Mouse (Mus musculus) heart, embryonic 16.5 days (tissue): ENCODE results near the gene Ccdc15. TPM values are rescaled to one million over a fixed set of nuclear protein-coding genes. Genes with fewer than 3 reads are reported as not detected.

Source experiments
- ATAC-seq: fragments of 200-750 bp; cut with Nextera tagmentation; replicated peaks from 2 replicates; pipeline ENCODE4 v1.8.0; 2017; ENCODE audit warnings: moderate number of reproducible peaks; ENCODE audit not compliant: insufficient read depth, low FRiP score; ENCODE audit errors: extremely low read depth
- H3K27ac ChIP-seq: fragments of 300-500 bp; sonication (generic); 2 replicates; pipeline ENCODE4 v1.5.1; 2014; ENCODE audit warnings: mild to moderate bottlenecking, low read length, control low read depth, moderate library complexity
- H3K27me3 ChIP-seq: fragments of 300-500 bp; sonication (generic); 2 replicates; pipeline ENCODE4 v1.6.1; 2014; ENCODE audit warnings: low read length, mixed read lengths; ENCODE audit not compliant: control insufficient read depth, insufficient read depth
- H3K36me3 ChIP-seq: fragments of 300-500 bp; sonication (generic); 2 replicates; pipeline ENCODE4 v1.6.1; 2014; ENCODE audit not compliant: control insufficient read depth, insufficient read depth
- H3K4me1 ChIP-seq: fragments of 300-500 bp; sonication (generic); 2 replicates; pipeline ENCODE4 v1.6.1; 2014; ENCODE audit warnings: low read length, mixed read lengths; ENCODE audit not compliant: control insufficient read depth, insufficient read depth
- H3K4me2 ChIP-seq: fragments of 300-500 bp; sonication (generic); 2 replicates; pipeline ENCODE4 v1.6.1; 2014; ENCODE audit warnings: low read depth, mild to moderate bottlenecking, control low read depth, low read length
- H3K4me3 ChIP-seq: fragments of 300-500 bp; sonication (generic); 2 replicates; pipeline ENCODE4 v1.5.1; 2014; ENCODE audit warnings: mild to moderate bottlenecking, control low read depth, low read length
- H3K9ac ChIP-seq: fragments of 300-500 bp; sonication (generic); 2 replicates; pipeline ENCODE4 v1.6.1; 2014; ENCODE audit warnings: low read length, control low read depth
- H3K9me3 ChIP-seq: fragments of 300-500 bp; sonication (generic); replicated peaks from 2 replicates; pipeline ENCODE4 v1.6.1; 2016; ENCODE audit warnings: low read length; ENCODE audit not compliant: control insufficient read depth
- WGBS: fragments of 180-500 bp; shearing (Covaris S2); extraction: QIAGEN DNeasy Blood & Tissue Kit; methylation state at CpG from one replicate; pipeline ENCODE4 v1.1.7; 2014; 5-methylcytosine and 5-hydroxymethylcytosine counted together
- polyA plus RNA-seq: library from polyadenylated mRNA; unstranded; fragments of >200 nt; fragmentation: Nextera tagmentation; extraction: Ambion mirVana; gene quantifications from 2 replicates; pipeline ENCODE4 v1.2.1, GENCODE M21; 2015

Gene Ccdc15
- polyA plus RNA-seq, 1 experiment from 2014 or later = 4.6 TPM

DNA sequence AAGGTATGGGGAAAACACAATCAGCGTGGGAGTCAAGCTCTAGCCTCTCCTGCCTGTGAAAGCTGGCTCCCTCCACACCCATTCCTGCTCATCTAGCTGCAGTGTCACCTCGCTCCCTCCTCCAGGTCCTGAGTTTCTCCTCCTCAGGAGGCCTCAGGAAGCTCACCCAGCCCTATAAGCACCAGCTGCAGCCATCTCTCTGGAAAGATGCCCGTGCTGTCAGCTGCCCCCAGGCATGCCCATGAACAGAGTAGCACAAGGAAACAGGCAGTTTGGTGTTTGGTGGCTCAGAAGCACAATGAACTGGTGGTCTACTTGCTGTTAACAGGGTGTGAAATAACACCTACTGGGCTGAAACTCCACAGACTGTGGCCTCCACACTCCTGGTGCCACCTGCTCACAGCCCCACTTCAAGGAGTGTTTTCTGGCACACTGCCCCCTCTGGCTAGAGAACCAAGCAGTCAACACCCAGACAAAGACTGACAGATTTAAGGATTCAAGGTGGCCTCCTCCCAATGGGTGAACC, 99.8 kb downstream of the Ccdc15 start:
- ATAC-seq = no peak; the same call in 1 of the 2 replicates
- 55% methylated on average over 3 of the region's 3 CpGs for WGBS

DNA sequence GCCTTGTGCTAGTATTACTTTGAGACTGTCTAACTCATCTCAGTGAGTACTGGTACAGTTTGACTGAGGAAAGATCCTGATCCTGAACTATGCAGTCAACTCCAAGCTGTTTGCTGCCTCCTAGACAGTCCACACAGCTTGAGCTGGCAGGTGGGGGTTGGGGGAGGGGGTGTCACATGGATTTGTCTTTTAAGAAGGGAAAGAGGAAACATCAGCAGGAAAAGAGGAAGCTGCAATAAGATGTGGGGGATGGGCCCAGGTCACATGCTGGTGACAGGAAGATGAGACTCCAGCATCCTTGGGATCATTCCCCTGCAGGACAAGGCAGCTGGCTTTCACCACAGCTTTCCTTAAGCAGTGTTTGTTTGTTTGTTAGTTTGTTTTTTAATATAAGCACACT, 100.8 kb downstream of the Ccdc15 start:
- H3K4me2 ChIP-seq = no peak overlapping the region
- peaks cover 7% of the 10 kb centered on the region for H3K4me1 ChIP-seq
- no peaks in the 10 kb centered on the region for H3K27me3 ChIP-seq
- H3K36me3 ChIP-seq = no peaks in the 10 kb centered on the region
- H3K27ac ChIP-seq = no peak overlapping the region
- no peak overlapping the region for H3K9ac ChIP-seq
- H3K9me3 ChIP-seq = no peaks in the 10 kb centered on the region
- H3K4me3 ChIP-seq = no peak overlapping the region
- no peak for ATAC-seq

More for the DNA sequence above, 99.8 kb downstream of the Ccdc15 start:
- no peak overlapping the region for H3K4me3 ChIP-seq
- H3K36me3 ChIP-seq = no peaks in the 10 kb centered on the region
- H3K9ac ChIP-seq = 0 out of 2 replicates have a peak overlapping the region, but pooled peaks have one; percentile 26
- H3K9me3 ChIP-seq = no peaks in the 10 kb centered on the region
- H3K4me2 ChIP-seq = no peak overlapping the region
- no peaks in the 10 kb centered on the region for H3K27me3 ChIP-seq
- no peak overlapping the region for H3K27ac ChIP-seq
- peaks cover 7% of the 10 kb centered on the region for H3K4me1 ChIP-seq

DNA sequence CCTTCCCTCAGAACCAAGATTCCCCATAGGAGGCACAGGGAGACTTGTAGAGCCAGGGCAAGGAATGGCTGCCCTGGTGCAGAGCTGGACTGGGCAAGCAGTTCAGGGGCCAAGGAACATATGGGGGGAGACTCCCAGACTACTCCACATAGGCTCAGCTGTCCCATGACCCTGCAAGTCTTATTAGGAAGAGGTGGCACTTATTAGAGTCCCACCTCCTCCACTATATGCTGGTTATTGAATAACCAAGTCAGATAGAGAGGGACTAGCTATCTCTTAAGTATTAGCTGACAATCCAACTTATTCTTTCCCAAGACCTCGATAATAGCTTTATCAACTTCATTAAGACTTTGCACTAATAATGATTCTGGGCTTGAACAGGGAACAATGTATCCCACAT, 102.4 kb downstream of the Ccdc15 start:
- H3K4me1 ChIP-seq = peaks cover 7% of the 10 kb centered on the region
- H3K27me3 ChIP-seq = no peaks in the 10 kb centered on the region
- no peaks in the 10 kb centered on the region for H3K9me3 ChIP-seq
- H3K4me2 ChIP-seq = no peak overlapping the region
- no peak for ATAC-seq
- peak overlapping the region; percentile 50; the same call in 1 of the 2 replicates for H3K27ac ChIP-seq
- H3K9ac ChIP-seq = no peak overlapping the region
- WGBS = 83% methylated on average over 1 of the region's 1 CpGs
- no peak overlapping the region for H3K4me3 ChIP-seq
- H3K36me3 ChIP-seq = no peaks in the 10 kb centered on the region

- 53% methylated on average over 2 of the region's 2 CpGs for WGBS
- H3K27me3 ChIP-seq = no peaks in the 10 kb centered on the region
- no peaks in the 10 kb centered on the region for H3K36me3 ChIP-seq
- no peak overlapping the region for H3K4me3 ChIP-seq
- H3K4me2 ChIP-seq = no peak overlapping the region
- H3K9me3 ChIP-seq = no peaks in the 10 kb centered on the region
- H3K27ac ChIP-seq = peak overlapping the region; percentile 50; the same call in 1 of the 2 replicates
- ATAC-seq = peak; percentile 49
- peaks cover 7% of the 10 kb centered on the region for H3K4me1 ChIP-seq
- no peak overlapping the region for H3K9ac ChIP-seq
Observed at GRCm38 (mm10) chr9:37245404-37245803, 102.8 kb downstream of the Ccdc15 start.

GRCm38 (mm10) chr9:37244600-37244999, 103.6 kb downstream of the Ccdc15 start:
- H3K4me3 ChIP-seq = no peak overlapping the region
- no peaks in the 10 kb centered on the region for H3K27me3 ChIP-seq
- no peaks in the 10 kb centered on the region for H3K36me3 ChIP-seq
- H3K4me1 ChIP-seq = peaks cover 6% of the 10 kb centered on the region
- H3K27ac ChIP-seq = no peak overlapping the region
- H3K9ac ChIP-seq = no peak overlapping the region
- no peaks in the 10 kb centered on the region for H3K9me3 ChIP-seq
- no peak overlapping the region for H3K4me2 ChIP-seq
- ATAC-seq = no peak
- 73% methylated on average over 1 of the region's 1 CpGs for WGBS

GRCm38 (mm10) chr9:37242764-37243163, 105.5 kb downstream of the Ccdc15 start:
- Histone ChIP-seq H3K9ac (no peak overlapping the region), H3K27ac (no peak overlapping the region), H3K27me3 (no peaks in the 10 kb centered on the region), H3K36me3 (no peaks in the 10 kb centered on the region), H3K4me1 (no peaks in the 10 kb centered on the region), H3K4me2 (no peak overlapping the region), H3K9me3 (no peaks in the 10 kb centered on the region), H3K4me3 (no peak overlapping the region)
- no peak for ATAC-seq
- WGBS = 83% methylated on average over 3 of the region's 3 CpGs

DNA sequence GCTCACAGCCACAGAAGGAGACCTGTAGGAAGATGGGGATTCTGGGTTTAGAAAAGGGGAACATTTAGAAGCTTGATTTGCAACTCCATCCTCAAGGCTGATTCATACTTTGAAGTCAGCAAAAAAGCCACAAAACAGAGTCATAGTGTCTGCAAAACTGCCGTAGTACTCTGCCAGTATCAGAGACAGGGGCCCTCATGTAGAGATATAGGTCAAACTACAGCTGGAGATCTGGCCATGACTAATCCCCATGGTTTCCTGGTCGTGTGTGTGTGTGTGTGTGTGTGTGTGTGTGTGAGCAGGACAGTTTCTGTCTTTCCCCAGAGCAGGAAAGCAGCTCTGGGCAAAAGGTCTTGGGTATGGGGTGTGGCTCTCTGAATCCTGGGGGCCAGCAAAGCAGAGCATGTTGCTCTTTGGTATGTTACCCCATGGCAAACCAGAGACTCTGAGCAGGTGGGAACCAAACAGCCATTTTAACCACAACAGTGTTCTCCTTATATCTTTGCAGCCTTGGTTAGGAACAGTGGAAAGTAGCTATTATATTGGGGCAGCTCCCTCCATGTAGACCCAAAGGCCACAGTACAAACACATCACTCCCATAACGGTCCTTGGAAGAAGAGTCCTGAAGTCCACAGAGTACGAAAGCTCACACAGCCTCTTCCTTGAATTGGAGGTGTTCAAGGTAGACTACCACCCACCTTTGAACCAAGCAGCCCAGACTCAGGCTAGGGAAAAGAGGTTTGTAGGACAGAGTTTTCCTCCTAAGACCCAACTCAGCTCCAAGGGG, 112.1 kb downstream of the Ccdc15 start:
- 67% methylated on average over 4 of the region's 4 CpGs for WGBS
- H3K4me1 ChIP-seq = no peaks in the 10 kb centered on the region
- no peak for ATAC-seq
- H3K27ac ChIP-seq = peak overlapping the region; percentile 38; the same call in 1 of the 2 replicates
- no peaks in the 10 kb centered on the region for H3K27me3 ChIP-seq
- no peaks in the 10 kb centered on the region for H3K36me3 ChIP-seq
- no peak overlapping the region for H3K4me3 ChIP-seq
- H3K9ac ChIP-seq = no peak overlapping the region
- no peak overlapping the region for H3K4me2 ChIP-seq
- no peaks in the 10 kb centered on the region for H3K9me3 ChIP-seq

DNA sequence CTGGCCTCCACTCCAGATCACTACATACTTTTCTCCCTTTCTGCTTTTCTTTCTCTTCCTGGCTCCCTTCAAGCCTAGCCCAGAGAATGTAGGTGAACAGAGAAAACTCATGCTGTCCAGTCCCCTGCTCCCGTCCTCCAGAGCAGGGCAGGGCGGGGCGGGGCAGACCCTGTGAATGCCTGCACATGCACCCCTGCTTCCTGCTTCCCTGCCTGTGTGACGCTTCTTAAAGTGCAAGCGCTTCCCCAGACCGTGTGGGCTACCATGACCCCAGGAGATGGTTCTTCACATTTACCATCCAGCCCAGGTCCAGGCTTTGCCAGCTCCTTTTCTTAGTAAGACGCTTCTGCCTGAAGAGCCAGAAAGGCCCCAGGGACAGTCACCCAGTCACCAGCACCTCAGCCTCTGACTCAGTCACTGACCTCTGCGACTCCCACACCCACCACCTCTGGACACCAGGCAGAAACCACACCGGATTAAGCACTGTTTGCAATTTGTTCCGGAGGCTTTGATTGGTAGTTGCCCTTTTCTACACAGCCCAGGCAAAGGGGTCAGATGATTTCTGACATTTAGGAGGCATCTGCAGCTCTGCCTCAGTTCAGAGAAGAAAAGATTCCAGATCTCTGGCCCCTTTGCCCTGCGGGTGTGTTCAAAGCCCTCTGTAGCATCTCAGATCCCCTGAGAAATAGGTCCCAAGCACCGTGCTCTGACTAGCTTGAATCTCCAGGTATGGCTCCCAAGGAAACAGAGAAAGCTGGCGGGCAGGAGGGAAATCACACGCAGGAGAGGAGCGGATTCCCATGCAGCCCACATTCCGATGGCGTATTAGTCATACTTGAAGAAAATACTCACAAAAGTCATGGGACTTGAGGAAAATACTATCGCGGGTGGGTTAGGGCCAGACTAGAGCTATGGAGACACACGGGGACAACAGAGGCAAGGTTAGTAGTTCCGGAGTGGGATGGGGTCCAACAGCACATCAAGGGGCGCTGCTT, 115.7 kb downstream of the Ccdc15 start:
- Histone ChIP-seq H3K4me2 (no peak overlapping the region), H3K4me3 (no peak overlapping the region), H3K9ac (no peak overlapping the region), H3K9me3 (no peaks in the 10 kb centered on the region), H3K27me3 (no peaks in the 10 kb centered on the region), H3K4me1 (peaks cover 5% of the 10 kb centered on the region; the same call in 1 of the 2 replicates), H3K36me3 (no peaks in the 10 kb centered on the region), H3K27ac (no peak overlapping the region)
- no peak for ATAC-seq
- 65% methylated on average over 22 of the region's 22 CpGs for WGBS
